Mouse (Mus musculus) brown adipose tissue, adult 24 weeks (tissue): ENCODE results near the gene Vps13d. TPM values are rescaled to one million over a fixed set of nuclear protein-coding genes. Genes with fewer than 3 reads are reported as not detected.

Experiments
- H3K27ac ChIP-seq: fragments of 200-500 bp; replicated peaks from 2 replicates; pipeline ENCODE4 v1.5.1; 2012; ENCODE audit warnings: low read depth, mild to moderate bottlenecking, low read length
- H3K4me1 ChIP-seq: fragments of 200-500 bp; 2 replicates; pipeline ENCODE4 v1.6.1; 2012; ENCODE audit warnings: low read length, mixed read lengths; ENCODE audit not compliant: control insufficient read depth, insufficient read depth, insufficient read length
- H3K4me3 ChIP-seq: fragments of 200-500 bp; 2 replicates; pipeline ENCODE4 v1.5.1; 2012; ENCODE audit warnings: low read depth, mild to moderate bottlenecking, low read length, moderate library complexity; ENCODE audit not compliant: insufficient read depth
- polyA plus RNA-seq: library from polyadenylated mRNA; stranded (reverse); fragments of >200 nt; gene quantifications from 2 replicates; pipeline ENCODE4 v1.2.4, GENCODE M21; 2012; ENCODE audit not compliant: missing spikeins, insufficient read depth, insufficient read length

The Vps13d gene
- polyA plus RNA-seq, 1 experiment = 30.9 TPM

DNA sequence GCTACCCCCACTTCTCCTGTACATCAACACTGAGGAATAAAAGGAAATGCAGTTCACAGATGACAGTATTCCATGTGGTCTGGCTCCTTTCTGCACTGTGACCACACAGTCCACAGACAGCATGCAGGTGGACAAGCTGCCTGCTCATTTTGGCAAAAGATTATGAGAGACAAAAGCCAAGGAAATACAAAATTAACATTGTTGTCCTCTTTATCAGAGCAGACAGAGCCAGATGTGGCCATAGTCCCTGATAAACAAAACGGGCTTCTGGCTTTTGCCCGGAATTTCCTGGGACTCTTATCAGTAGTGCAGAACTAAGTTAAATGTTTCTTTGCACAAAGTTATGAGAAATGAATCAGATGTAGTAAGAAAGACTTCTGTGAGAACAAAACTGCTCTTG lies 161.4 kb downstream of the Vps13d start:
- Histone ChIP-seq H3K4me3 (no peak overlapping the region), H3K4me1 (peaks cover 41% of the 10 kb centered on the region), H3K27ac (peak overlapping the region; percentile 19; the same call in 1 of the 2 replicates)

GRCm38 (mm10) chr4:145032637-145033036 lies 162.2 kb downstream of the Vps13d start:
- Histone ChIP-seq H3K4me1 (peaks cover 39% of the 10 kb centered on the region), H3K4me3 (no peak overlapping the region), H3K27ac (peak overlapping the region; percentile 19; the same call in 1 of the 2 replicates)

- Histone ChIP-seq H3K4me3 (no peak overlapping the region), H3K4me1 (peaks cover 40% of the 10 kb centered on the region), H3K27ac (no peak overlapping the region; the same call in 1 of the 2 replicates)
Measured at GRCm38 (mm10) chr4:145031510-145031909, 163.3 kb downstream of the Vps13d start.

- H3K4me1 ChIP-seq = peaks cover 35% of the 10 kb centered on the region
- H3K4me3 ChIP-seq = no peak overlapping the region
- peak overlapping the region; percentile 86 for H3K27ac ChIP-seq
Measured at GRCm38 (mm10) chr4:145026449-145026851, 168.4 kb downstream of the Vps13d start.

GRCm38 (mm10) chr4:145025409-145025762 lies 169.4 kb downstream of the Vps13d start:
- Histone ChIP-seq H3K4me1 (peaks cover 34% of the 10 kb centered on the region), H3K4me3 (no peak overlapping the region), H3K27ac (peak overlapping the region; percentile 86)

GRCm38 (mm10) chr4:145024694-145025408 lies 170.0 kb downstream of the Vps13d start:
- Histone ChIP-seq H3K4me1 (peaks cover 34% of the 10 kb centered on the region), H3K4me3 (no peak overlapping the region), H3K27ac (peak overlapping the region; percentile 86)

GRCm38 (mm10) chr4:145023911-145024310 lies 170.9 kb downstream of the Vps13d start:
- no peak overlapping the region for H3K4me3 ChIP-seq
- peaks cover 39% of the 10 kb centered on the region for H3K4me1 ChIP-seq
- H3K27ac ChIP-seq = peak overlapping the region; percentile 68; the same call in 1 of the 2 replicates

GRCm38 (mm10) chr4:145022815-145023214 lies 172.0 kb downstream of the Vps13d start:
- peaks cover 40% of the 10 kb centered on the region for H3K4me1 ChIP-seq
- no peak overlapping the region for H3K4me3 ChIP-seq
- no peak overlapping the region for H3K27ac ChIP-seq

DNA sequence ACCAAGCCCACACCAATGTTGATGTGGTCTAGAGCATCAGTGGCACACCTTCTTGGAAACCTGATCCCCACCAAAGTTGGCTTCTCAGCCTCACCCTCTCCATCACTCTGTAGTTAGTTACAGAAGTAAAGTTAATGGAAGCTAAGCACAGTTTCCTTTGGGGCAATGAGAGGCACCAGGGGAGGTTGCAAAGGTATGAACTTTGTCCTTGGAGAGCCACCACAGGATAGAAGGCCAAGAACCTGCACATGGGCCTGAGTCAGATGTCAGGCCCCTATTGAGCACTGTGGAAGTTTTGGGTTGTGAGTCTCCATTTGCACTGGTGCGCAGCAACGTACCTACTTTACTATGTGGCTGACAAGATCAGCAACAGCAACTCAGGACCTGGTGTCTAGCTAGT lies 172.6 kb downstream of the Vps13d start:
- peaks cover 38% of the 10 kb centered on the region for H3K4me1 ChIP-seq

GRCm38 (mm10) chr4:145020383-145020782 lies 174.4 kb downstream of the Vps13d start:
- Histone ChIP-seq H3K4me1 (peaks cover 27% of the 10 kb centered on the region), H3K4me3 (no peak overlapping the region), H3K27ac (no peak overlapping the region)

More for the DNA sequence above, 172.6 kb downstream of the Vps13d start:
- Histone ChIP-seq H3K27ac (no peak overlapping the region), H3K4me3 (no peak overlapping the region)

GRCm38 (mm10) chr4:145019121-145019714 lies 175.6 kb downstream of the Vps13d start:
- Histone ChIP-seq H3K4me3 (no peak overlapping the region), H3K4me1 (peaks cover 23% of the 10 kb centered on the region), H3K27ac (peak overlapping the region; percentile 71)

GRCm38 (mm10) chr4:145017745-145018144 lies 177.1 kb downstream of the Vps13d start:
- peaks cover 25% of the 10 kb centered on the region for H3K4me1 ChIP-seq
- H3K27ac ChIP-seq = peak overlapping the region; percentile 60
- H3K4me3 ChIP-seq = no peak overlapping the region

DNA sequence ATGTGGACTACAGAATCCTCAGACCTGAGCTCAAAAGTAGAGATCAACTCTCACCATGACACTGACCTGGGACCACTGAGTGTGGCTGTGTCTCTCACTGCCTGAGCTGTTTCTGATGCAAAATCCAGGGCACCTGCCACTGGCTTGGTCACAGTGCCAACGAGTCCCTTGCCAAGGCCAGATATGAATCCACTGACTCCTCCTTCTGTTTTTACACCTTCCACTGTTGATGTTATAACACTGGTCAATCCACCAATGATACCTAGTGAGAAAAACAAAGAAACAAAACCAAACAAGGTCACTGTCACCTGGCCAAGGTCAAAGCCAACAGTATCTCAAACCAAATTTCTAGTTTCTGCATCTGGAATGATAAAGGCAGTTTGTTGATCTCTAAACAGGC lies 178.1 kb downstream of the Vps13d start:
- Histone ChIP-seq H3K4me1 (peaks cover 25% of the 10 kb centered on the region), H3K27ac (no peak overlapping the region), H3K4me3 (no peak overlapping the region)

- Histone ChIP-seq H3K4me3 (no peak overlapping the region), H3K27ac (peak overlapping the region; percentile 3; the same call in 1 of the 2 replicates), H3K4me1 (peaks cover 25% of the 10 kb centered on the region)
Measured at GRCm38 (mm10) chr4:145014632-145014960, 180.2 kb downstream of the Vps13d start.

DNA sequence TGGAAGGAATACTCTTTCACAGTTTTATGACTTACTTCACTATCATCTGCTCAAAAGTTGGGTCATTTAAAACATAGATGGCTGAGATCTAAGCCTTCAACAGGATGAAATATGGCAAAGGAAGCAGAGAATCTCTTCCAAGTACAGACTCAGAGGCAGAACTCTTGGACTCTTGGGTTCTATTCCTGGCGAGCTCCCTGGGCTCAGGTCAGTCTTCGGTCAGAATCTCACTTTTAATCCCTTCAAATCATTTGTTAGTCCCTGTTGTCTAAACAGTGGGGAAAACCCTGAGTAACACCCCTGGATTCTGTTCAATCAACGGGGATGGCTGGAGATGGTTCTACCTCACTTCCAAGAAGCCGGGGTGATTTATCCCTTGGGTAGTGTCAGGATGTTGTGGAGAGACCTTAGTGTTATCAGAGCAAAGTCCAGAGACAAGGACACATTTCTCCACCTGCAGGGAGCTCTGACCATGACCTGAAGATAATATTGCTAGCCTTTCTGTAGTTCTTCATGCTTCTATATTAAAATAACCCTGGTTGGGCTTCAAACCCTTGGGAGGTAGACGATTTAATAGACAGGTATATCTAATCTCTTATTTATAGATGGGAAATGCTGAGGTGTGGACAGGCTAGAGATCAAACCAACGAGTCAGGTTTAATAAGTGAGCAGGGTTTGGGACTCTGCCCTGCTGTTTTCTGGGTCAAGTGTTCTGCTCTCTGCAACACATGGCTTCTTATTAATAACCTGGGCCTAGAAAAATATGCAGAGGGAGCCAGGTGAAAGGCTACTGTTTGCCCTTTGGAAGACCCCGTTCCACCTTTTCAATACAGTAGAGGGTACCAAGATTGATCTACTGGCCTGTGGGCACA lies 180.8 kb downstream of the Vps13d start:
- Histone ChIP-seq H3K27ac (peak overlapping the region; percentile 3; the same call in 1 of the 2 replicates), H3K4me1 (peaks cover 27% of the 10 kb centered on the region), H3K4me3 (no peak overlapping the region)
